16 mouse cellular contexts compared by ENCODE assay signal in genomic region chr5:124005591-124005990, GRCm38 (mm10). TPM values are rescaled to one million over a fixed set of nuclear protein-coding genes. Genes with fewer than 3 reads are reported as not detected.
DNase-seq lines count a peak whose midpoint lies in the region; ATAC-seq and TF ChIP-seq lines count a peak whose summit lies in the region.
"Had no signal": no experiment of that assay in that cellular context is flagged by ENCODE, and none has a peak within 500 bp of the region (broad histone marks: within the 10 kb centered on the region; RNA-seq: fewer than 3 reads in every experiment).

No protein-coding gene starts in this region.

- no peaks in the 10 kb centered on the region for H3K9me3 ChIP-seq in forebrain, embryonic 15.5 days
- H3K9me3 ChIP-seq in forebrain, embryonic 16.5 days (ENCODE audit: control insufficient read depth, low read length) = no peaks in the 10 kb centered on the region
- no peaks in the 10 kb centered on the region for H3K9me3 ChIP-seq in liver, embryonic 15.5 days (replicated peaks)
- no peaks in the 10 kb centered on the region for H3K9me3 ChIP-seq in liver, postnatal 0 days (ENCODE audit: low read length)
- no peaks in the 10 kb centered on the region for H3K9me3 ChIP-seq in kidney, postnatal 0 days (replicated peaks; ENCODE audit: low read length)
- H3K9me3 ChIP-seq in stomach, postnatal 0 days (ENCODE audit: control insufficient read depth, low read length) = no peaks in the 10 kb centered on the region
- H3K9me3 ChIP-seq: heart, embryonic 10.5 days; neural tube, embryonic 15.5 days had no signal

- TF ChIP-seq CTCF in liver, postnatal 0 days (IDR thresholded peaks at IDR 0.05; ENCODE audit: low read depth) = no peak
- no peak for TF ChIP-seq CTCF in kidney, postnatal 0 days (IDR thresholded peaks at IDR 0.05; ENCODE audit: low read depth)
- TF ChIP-seq CTCF in stomach, postnatal 0 days (IDR thresholded peaks at IDR 0.05; ENCODE audit: low read depth) = no peak

- no peak overlapping the region for H3K4me2 ChIP-seq in forebrain, embryonic 15.5 days (replicated peaks)
- no peak overlapping the region for H3K4me2 ChIP-seq in forebrain, embryonic 16.5 days (ENCODE audit: low read length)
- H3K4me2 ChIP-seq in liver, embryonic 15.5 days = no peak overlapping the region
- no peak overlapping the region for H3K4me2 ChIP-seq in liver, postnatal 0 days (ENCODE audit: low read depth, low read length)
- H3K4me2 ChIP-seq in kidney, postnatal 0 days (ENCODE audit: low read length) = no peak overlapping the region
- H3K4me2 ChIP-seq in stomach, postnatal 0 days (replicated peaks; ENCODE audit: low read depth) = no peak overlapping the region
- H3K4me2 ChIP-seq: neural tube, embryonic 15.5 days had no signal

- DNase-seq in liver, postnatal 0 days = no peak
- no peak for DNase-seq in kidney, postnatal 0 days (ENCODE audit: low spot score)
- DNase-seq in stomach, postnatal 0 days (ENCODE audit: low spot score) = no peak
- DNase-seq in ovary, postnatal 36 days (ENCODE audit: low spot score) = no peak
- DNase-seq in cerebellum, postnatal 14 days = no peak
- DNase-seq: B cell, adult 2 months; cerebellum, adult 9-10 months; gastrocnemius, postnatal 14 days; liver; lung, postnatal 10 days; retina, postnatal 1 day had no signal

- peaks cover 72% of the 10 kb centered on the region for H3K36me3 ChIP-seq in forebrain, embryonic 15.5 days
- H3K36me3 ChIP-seq in forebrain, embryonic 16.5 days (ENCODE audit: control insufficient read depth, insufficient read depth) = peaks cover 38% of the 10 kb centered on the region
- peaks cover 87% of the 10 kb centered on the region for H3K36me3 ChIP-seq in liver, embryonic 15.5 days (replicated peaks)
- peaks cover 79% of the 10 kb centered on the region for H3K36me3 ChIP-seq in liver, postnatal 0 days (replicated peaks; ENCODE audit: insufficient read depth, low read length)
- peaks cover 42% of the 10 kb centered on the region for H3K36me3 ChIP-seq in kidney, postnatal 0 days (ENCODE audit: insufficient read depth, low read length)
- H3K36me3 ChIP-seq in stomach, postnatal 0 days (ENCODE audit: control insufficient read depth, insufficient read depth, low read length) = peaks cover 31% of the 10 kb centered on the region

- WGBS in forebrain, embryonic 15.5 days = 83% methylated on average over 11 of the region's 11 CpGs
- 85% methylated on average over 11 of the region's 11 CpGs for WGBS in forebrain, embryonic 16.5 days
- 83% methylated on average over 11 of the region's 11 CpGs for WGBS in liver, embryonic 15.5 days (ENCODE audit: insufficient replicate concordance)
- WGBS in liver, postnatal 0 days (ENCODE audit: insufficient replicate concordance) = 83% methylated on average over 11 of the region's 11 CpGs
- WGBS in kidney, postnatal 0 days = 61% methylated on average over 11 of the region's 11 CpGs
- WGBS in stomach, postnatal 0 days = 70% methylated on average over 11 of the region's 11 CpGs

- H3K27me3 ChIP-seq in forebrain, embryonic 15.5 days = no peaks in the 10 kb centered on the region
- no peaks in the 10 kb centered on the region for H3K27me3 ChIP-seq in forebrain, embryonic 16.5 days (replicated peaks; ENCODE audit: control insufficient read depth, insufficient read depth, low read length)
- no peaks in the 10 kb centered on the region for H3K27me3 ChIP-seq in liver, embryonic 15.5 days
- H3K27me3 ChIP-seq in liver, postnatal 0 days (ENCODE audit: insufficient read depth, low read length) = no peaks in the 10 kb centered on the region
- no peaks in the 10 kb centered on the region for H3K27me3 ChIP-seq in kidney, postnatal 0 days (ENCODE audit: insufficient read depth, low read length)
- H3K27me3 ChIP-seq in stomach, postnatal 0 days (ENCODE audit: control insufficient read depth, insufficient read depth, low read length) = no peaks in the 10 kb centered on the region
- H3K27me3 ChIP-seq: neural tube, embryonic 15.5 days had no signal

- H3K4me1 ChIP-seq in forebrain, embryonic 15.5 days = peaks cover 29% of the 10 kb centered on the region
- H3K4me1 ChIP-seq in forebrain, embryonic 16.5 days (replicated peaks; ENCODE audit: control insufficient read depth, insufficient read depth, low read length) = peaks cover 6% of the 10 kb centered on the region
- peaks cover 39% of the 10 kb centered on the region for H3K4me1 ChIP-seq in liver, embryonic 15.5 days (replicated peaks)
- peaks cover 19% of the 10 kb centered on the region for H3K4me1 ChIP-seq in liver, postnatal 0 days (ENCODE audit: insufficient read depth)
- H3K4me1 ChIP-seq in kidney, postnatal 0 days (replicated peaks; ENCODE audit: insufficient read depth, low read length) = 0 out of 2 replicates have a peak, but pooled peaks cover 2% of the 10 kb centered on the region
- H3K4me1 ChIP-seq in stomach, postnatal 0 days (replicated peaks; ENCODE audit: control insufficient read depth, insufficient read depth) = 0 out of 2 replicates have a peak, but pooled peaks cover 2% of the 10 kb centered on the region

- H3K27ac ChIP-seq in forebrain, embryonic 15.5 days (replicated peaks) = peak overlapping the region; percentile 53
- no peak overlapping the region; the same call in 1 of the 2 replicates for H3K27ac ChIP-seq in forebrain, embryonic 16.5 days (ENCODE audit: low read length)
- H3K27ac ChIP-seq in liver, embryonic 15.5 days (replicated peaks) = 0 out of 2 replicates have a peak overlapping the region, but pooled peaks have one; percentile 6
- H3K27ac ChIP-seq in liver, postnatal 0 days (ENCODE audit: low read depth) = no peak overlapping the region
- peak overlapping the region; percentile 47; the same call in 1 of the 2 replicates for H3K27ac ChIP-seq in kidney, postnatal 0 days
- H3K27ac ChIP-seq in stomach, postnatal 0 days (replicated peaks) = 0 out of 2 replicates have a peak overlapping the region, but pooled peaks have one; percentile 53
- H3K27ac ChIP-seq: heart, embryonic 10.5 days had no signal

- H3K9ac ChIP-seq in forebrain, embryonic 15.5 days (replicated peaks) = no peak overlapping the region
- H3K9ac ChIP-seq in forebrain, embryonic 16.5 days (replicated peaks; ENCODE audit: low read depth, low read length) = no peak overlapping the region
- no peak overlapping the region for H3K9ac ChIP-seq in liver, embryonic 15.5 days
- H3K9ac ChIP-seq in liver, postnatal 0 days (replicated peaks) = no peak overlapping the region
- H3K9ac ChIP-seq in kidney, postnatal 0 days (ENCODE audit: low read depth, low read length) = no peak overlapping the region
- no peak overlapping the region; the same call in 1 of the 2 replicates for H3K9ac ChIP-seq in stomach, postnatal 0 days (ENCODE audit: low read length)
- H3K9ac ChIP-seq: neural tube, embryonic 15.5 days had no signal

- TF ChIP-seq EP300 in liver, postnatal 0 days (IDR thresholded peaks at IDR 0.05; ENCODE audit: low read depth) = no peak
- TF ChIP-seq EP300 in stomach, postnatal 0 days (optimal IDR thresholded peaks at IDR 0.05) = no peak

- H3K4me3 ChIP-seq in forebrain, embryonic 15.5 days = no peak overlapping the region
- no peak overlapping the region for H3K4me3 ChIP-seq in forebrain, embryonic 16.5 days (replicated peaks; ENCODE audit: low read length)
- no peak overlapping the region for H3K4me3 ChIP-seq in liver, embryonic 15.5 days (replicated peaks)
- no peak overlapping the region for H3K4me3 ChIP-seq in liver, postnatal 0 days (ENCODE audit: low read depth, low read length)
- H3K4me3 ChIP-seq in kidney, postnatal 0 days (replicated peaks; ENCODE audit: low read depth, low read length) = no peak overlapping the region
- H3K4me3 ChIP-seq in stomach, postnatal 0 days (ENCODE audit: low read depth, low read length) = no peak overlapping the region
- H3K4me3 ChIP-seq: heart, embryonic 10.5 days; neural tube, embryonic 15.5 days had no signal

- no peak for ATAC-seq in forebrain, embryonic 15.5 days (replicated peaks)
- no peak for ATAC-seq in forebrain, embryonic 16.5 days
- ATAC-seq in liver, embryonic 15.5 days (ENCODE audit: insufficient read depth) = no peak
- no peak for ATAC-seq in liver, postnatal 0 days
- ATAC-seq in kidney, postnatal 0 days (replicated peaks; ENCODE audit: low FRiP score, low read depth) = no peak
- ATAC-seq in stomach, postnatal 0 days (ENCODE audit: low FRiP score, low TSS enrichment) = no peak

RNA-seq across cellular contexts. Expression of gene Vps37b, which starts 26.5 kb away (rescaled TPM):
- 106 and 109 TPM in 2 replicates for polyA plus RNA-seq in forebrain, embryonic 15.5 days (2015; fragmentation: Nextera tagmentation; extraction: Ambion mirVana)
- polyA plus RNA-seq in forebrain, embryonic 16.5 days (2015; fragmentation: Nextera tagmentation; extraction: Ambion mirVana) = 104 and 112 TPM in 2 replicates
- 16.5 and 17.3 TPM in 2 replicates for polyA plus RNA-seq in liver, embryonic 15.5 days (2015; fragmentation: Nextera tagmentation; extraction: Ambion mirVana)
- polyA plus RNA-seq in liver, postnatal 0 days (2015; fragmentation: Nextera tagmentation; extraction: Ambion mirVana) = 16.4 and 17.6 TPM in 2 replicates
- 30.7 and 31.7 TPM in 2 replicates for polyA plus RNA-seq in kidney, postnatal 0 days (2015; fragmentation: Nextera tagmentation; extraction: Ambion mirVana)
- polyA plus RNA-seq in stomach, postnatal 0 days (2015; fragmentation: Nextera tagmentation; extraction: Ambion mirVana) = 31.0 and 35.8 TPM in 2 replicates

RNA-seq across cellular contexts. Expression of gene Hip1r, which starts 32.2 kb away (rescaled TPM):
- polyA plus RNA-seq in forebrain, embryonic 15.5 days (2015; fragmentation: Nextera tagmentation; extraction: Ambion mirVana) = 26.9 and 27.5 TPM in 2 replicates
- 33.3 and 35.7 TPM in 2 replicates for polyA plus RNA-seq in forebrain, embryonic 16.5 days (2015; fragmentation: Nextera tagmentation; extraction: Ambion mirVana)
- polyA plus RNA-seq in liver, embryonic 15.5 days (2015; fragmentation: Nextera tagmentation; extraction: Ambion mirVana) = 11.4 and 12.9 TPM in 2 replicates
- 10.1 and 13.5 TPM in 2 replicates for polyA plus RNA-seq in liver, postnatal 0 days (2015; fragmentation: Nextera tagmentation; extraction: Ambion mirVana)
- 24.8 and 28.4 TPM in 2 replicates for polyA plus RNA-seq in kidney, postnatal 0 days (2015; fragmentation: Nextera tagmentation; extraction: Ambion mirVana)
- polyA plus RNA-seq in stomach, postnatal 0 days (2015; fragmentation: Nextera tagmentation; extraction: Ambion mirVana) = 31.2 and 32.2 TPM in 2 replicates

Comparison
In these comparisons a context has a peak if more than half of its experiments do, and no peak if none do; other contexts are left out.
1. H3K27ac ChIP-seq: peak in forebrain, embryonic 15.5 days (single experiment), liver, embryonic 15.5 days (single experiment), kidney, postnatal 0 days (single experiment) and stomach, postnatal 0 days (single experiment); none in forebrain, embryonic 16.5 days (single experiment) and liver, postnatal 0 days (single experiment).